Mouse (Mus musculus): ENCODE measurements around the gene Cd44. TPM values are rescaled to one million over a fixed set of nuclear protein-coding genes. Genes with fewer than 3 reads are reported as not detected.

Cd44 gene
- polyA plus RNA-seq (2012; fragmentation: generic; extraction: Trizol), result 10 to 100 TPM; 14.5 to 16.2 TPM

GRCm38 (mm10) chr2:102900875-102901827 is at the start of gene Cd44:
Cd44 (minus strand) TSS chr2:102901665.

Other genes with a start within 250 kb of the Cd44 start
- gene Slc1a2, start 243.0 kb downstream of the Cd44 start, polyA plus RNA-seq (2012; fragmentation: generic; extraction: Trizol), result under 1 TPM; 0.04 to 0.09 TPM
- 1 to 10 TPM; 3.5 to 7.4 TPM for gene Pdhx, start 171.8 kb upstream of the Cd44 start, polyA plus RNA-seq (2012; fragmentation: generic; extraction: Trizol)
- gene Apip, start 172.0 kb upstream of the Cd44 start, polyA plus RNA-seq (2012; fragmentation: generic; extraction: Trizol), result 10 to 100 TPM; 15.3 to 41.6 TPM